Comparison of ENCODE assay signal across 1 mouse cellular context in the genomic region with DNA sequence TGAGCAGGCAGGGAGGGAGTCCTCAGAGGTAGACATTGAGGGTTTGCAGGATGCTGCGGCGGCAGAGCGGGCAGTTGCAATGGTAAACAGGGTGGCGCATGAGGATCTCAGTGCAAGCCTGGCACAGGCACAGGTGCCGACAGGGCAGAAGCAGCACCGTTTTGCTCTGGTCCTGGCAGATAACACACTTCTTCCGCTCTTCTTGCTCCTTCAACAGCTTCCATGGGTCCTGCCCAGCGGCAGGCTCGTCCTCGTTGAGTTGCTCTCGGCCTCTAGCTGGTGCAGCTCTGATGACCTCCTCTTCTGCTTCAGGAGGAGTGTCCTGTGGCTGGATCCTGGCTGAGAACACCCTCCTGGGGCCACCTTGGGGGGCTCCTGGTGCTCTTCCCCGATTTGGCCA. TPM values are rescaled to one million over a fixed set of nuclear protein-coding genes. Genes with fewer than 3 reads are reported as not detected.
"Had no signal": no experiment of that assay in that cellular context is flagged by ENCODE, and none has a peak within 500 bp of the region (broad histone marks: within the 10 kb centered on the region; RNA-seq: fewer than 3 reads in every experiment).

No protein-coding gene starts in this region.

RNA-seq across cellular contexts. Expression of a gene that starts 1.2 kb away (rescaled TPM):
- total RNA-seq: neutrophil, adult 5-6 weeks had no signal
